Mouse (Mus musculus): ENCODE results near the gene A230072I06Rik.

The A230072I06Rik gene

GRCm38 (mm10) chr8:12323238-12323637 is 44.6 kb downstream of the A230072I06Rik start:
- DNase-seq (ENCODE audit: low spot score in 2 of 2): no peak

DNA sequence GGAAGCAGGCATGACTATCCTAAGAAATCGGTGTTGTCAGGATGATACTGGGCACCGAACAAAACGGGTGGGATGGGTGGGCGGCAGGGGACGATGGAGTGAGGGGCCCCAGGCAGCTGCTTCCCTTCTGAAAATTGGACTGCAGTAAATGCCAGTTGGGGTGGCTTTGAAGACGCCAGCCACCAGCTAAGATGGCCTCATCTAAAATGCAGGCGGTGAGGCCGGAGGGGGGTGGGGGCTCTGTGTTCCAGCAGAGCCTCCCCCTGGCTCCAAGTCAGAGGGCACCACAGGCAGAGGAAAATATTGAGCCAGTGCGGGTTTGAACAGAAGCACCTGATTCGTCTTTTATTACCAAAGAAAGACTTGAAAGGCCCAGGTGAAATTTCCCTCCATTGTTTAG is 45.9 kb downstream of the A230072I06Rik start:
- DNase-seq (ENCODE audit: low spot score in 2 of 2): no peak

- no peak for DNase-seq (ENCODE audit: low spot score in 2 of 2)
Observed at GRCm38 (mm10) chr8:12324991-12325601, 46.5 kb downstream of the A230072I06Rik start.

GRCm38 (mm10) chr8:12327187-12327586 is 48.6 kb downstream of the A230072I06Rik start:
- DNase-seq (ENCODE audit: low spot score in 2 of 2): no peak

- no peak for DNase-seq (ENCODE audit: low spot score in 2 of 2)
Observed at GRCm38 (mm10) chr8:12327707-12328471, 49.3 kb downstream of the A230072I06Rik start.

GRCm38 (mm10) chr8:12328476-12328875 is 49.9 kb downstream of the A230072I06Rik start:
- no peak for DNase-seq (ENCODE audit: low spot score in 2 of 2)

DNA sequence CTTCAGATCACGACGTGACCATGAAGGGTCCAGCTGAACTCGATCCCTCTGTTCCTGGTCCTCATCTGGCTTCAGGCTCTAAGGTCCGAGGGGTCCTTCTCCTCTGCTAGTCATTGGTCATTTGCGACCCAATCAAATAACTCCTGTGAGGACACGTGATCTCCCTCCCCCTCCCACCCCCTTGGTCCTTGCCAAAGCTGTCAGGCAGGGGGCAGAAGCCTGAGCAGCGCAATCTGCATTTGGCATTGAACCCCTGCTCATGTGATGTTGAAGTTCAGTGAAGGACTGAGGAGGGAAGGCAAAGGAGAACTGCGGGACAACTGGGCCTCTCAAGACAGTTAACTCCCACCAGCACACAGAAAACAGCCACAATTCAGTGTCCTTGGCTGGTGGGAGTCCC is 51.4 kb downstream of the A230072I06Rik start:
- peak in 1 of 2 experiments; percentile 31 for DNase-seq (ENCODE audit: low spot score in 2 of 2)
